Mouse (Mus musculus) limb, embryonic 11.5 days (tissue): Measurements from ENCODE around the gene BC005624. TPM values are rescaled to one million over a fixed set of nuclear protein-coding genes. Genes with fewer than 3 reads are reported as not detected.
"Not testable (repeated sequence)": the region's sequence is repeated elsewhere in the genome, so short reads cannot be mapped to it uniquely, and the experiment has no call there.

Source experiments
- ATAC-seq: fragments of 200-750 bp; cut with Nextera tagmentation; 2 replicates; pipeline ENCODE4 v1.8.0; 2017; ENCODE audit warnings: low read depth; ENCODE audit not compliant: insufficient number of reproducible peaks, low FRiP score, low TSS enrichment
- DNase-seq: peaks from one replicate; pipeline ENCODE4 v3.0.0-alpha.2; 2015; ENCODE audit warnings: low spot score
- H3K27ac ChIP-seq: fragments of 300-500 bp; sonication (generic); replicated peaks from 2 replicates; pipeline ENCODE4 v1.5.1; 2014; ENCODE audit warnings: low read depth, mild to moderate bottlenecking, low read length
- H3K27me3 ChIP-seq: fragments of 300-500 bp; sonication (generic); 2 replicates; pipeline ENCODE4 v1.6.1; 2014; ENCODE audit warnings: mild to moderate bottlenecking, low read length, mixed read lengths; ENCODE audit not compliant: control insufficient read depth, insufficient read depth
- H3K36me3 ChIP-seq: fragments of 300-500 bp; sonication (generic); 2 replicates; pipeline ENCODE4 v1.6.1; 2014; ENCODE audit warnings: mild to moderate bottlenecking, low read length, moderate library complexity, mixed read lengths; ENCODE audit not compliant: control insufficient read depth, insufficient read depth
- H3K4me1 ChIP-seq: fragments of 300-500 bp; sonication (generic); 2 replicates; pipeline ENCODE4 v1.6.1; 2014; ENCODE audit warnings: low read length, mixed read lengths; ENCODE audit not compliant: control insufficient read depth, insufficient read depth
- H3K4me2 ChIP-seq: fragments of 300-500 bp; sonication (generic); 2 replicates; pipeline ENCODE4 v1.6.1; 2014; ENCODE audit warnings: low read depth, mild to moderate bottlenecking, moderate library complexity; ENCODE audit not compliant: severe bottlenecking
- H3K4me3 ChIP-seq: fragments of 300-500 bp; sonication (generic); 2 replicates; pipeline ENCODE4 v1.5.1; 2014; ENCODE audit warnings: low read depth, low read length
- H3K9ac ChIP-seq: fragments of 300-500 bp; sonication (generic); 2 replicates; pipeline ENCODE4 v1.6.1; 2014; ENCODE audit warnings: mild to moderate bottlenecking, low read length
- H3K9me3 ChIP-seq: fragments of 300-500 bp; sonication (generic); 2 replicates; pipeline ENCODE4 v1.6.1; 2016; ENCODE audit warnings: low read length; ENCODE audit not compliant: control insufficient read depth
- WGBS: fragments of 180-500 bp; shearing (Covaris S2); extraction: QIAGEN DNeasy Blood & Tissue Kit; methylation state at CpG from one replicate; pipeline ENCODE4 v1.1.7; 2014; 5-methylcytosine and 5-hydroxymethylcytosine counted together
- polyA plus RNA-seq: library from polyadenylated mRNA; unstranded; fragments of >200 nt; fragmentation: Nextera tagmentation; extraction: Ambion mirVana; gene quantifications from 2 replicates; pipeline ENCODE4 v1.2.1, GENCODE M21; 2014

BC005624 gene
- polyA plus RNA-seq, 1 experiment from 2014 or later = 47.7 TPM

DNA sequence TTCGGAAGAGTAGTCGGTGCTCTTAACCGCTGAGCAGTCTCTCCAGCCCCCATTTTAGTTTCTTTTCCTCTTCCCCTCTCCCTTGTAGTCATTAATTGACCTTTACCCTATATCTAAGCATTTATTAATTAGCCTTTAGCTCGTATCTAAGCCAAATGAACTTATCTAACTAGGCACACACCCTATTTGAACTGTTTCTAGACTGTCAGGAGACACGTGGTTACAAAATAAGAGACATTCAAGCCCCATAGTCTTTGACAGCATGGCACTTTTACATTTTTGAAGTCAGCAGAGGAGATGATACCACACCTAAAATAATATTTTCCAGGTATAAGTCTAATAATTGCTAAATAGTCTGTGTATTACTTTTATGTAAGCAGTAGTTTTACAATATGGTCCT is 40.4 kb downstream of the BC005624 start:
- Histone ChIP-seq H3K36me3 (no peaks in the 10 kb centered on the region), H3K4me1 (no peaks in the 10 kb centered on the region), H3K27ac (no peak overlapping the region), H3K4me3 (no peak overlapping the region), H3K9ac (no peak overlapping the region), H3K9me3 (no peaks in the 10 kb centered on the region), H3K4me2 (no peak overlapping the region), H3K27me3 (no peaks in the 10 kb centered on the region)
- DNase-seq = no peak
- no peak for ATAC-seq
- WGBS = 87% methylated on average over 5 of the region's 5 CpGs

DNA sequence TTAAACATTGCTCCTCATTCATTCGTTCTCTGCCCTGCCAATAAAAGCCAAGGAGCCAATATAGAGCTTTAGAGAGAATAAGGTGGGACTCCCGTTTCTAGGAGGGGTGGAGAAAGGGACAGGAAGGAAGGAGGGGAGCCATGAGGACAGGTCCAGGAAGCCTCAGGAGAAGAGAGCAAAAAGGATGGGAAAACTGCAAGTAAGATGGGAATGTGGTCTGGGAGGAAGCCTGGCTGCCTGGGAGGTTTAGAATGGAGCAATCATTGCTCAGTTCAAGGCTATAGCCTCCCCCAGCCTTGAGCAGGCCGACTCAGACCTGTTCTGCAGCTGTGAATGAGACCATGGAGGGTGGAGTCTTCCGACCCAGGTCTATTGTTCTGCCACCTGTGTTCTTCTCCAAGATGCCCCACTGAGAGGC is 43.4 kb downstream of the BC005624 start:
- DNase-seq (no peak), ATAC-seq (no peak)
- no peak overlapping the region for H3K4me3 ChIP-seq
- H3K36me3 ChIP-seq = no peaks in the 10 kb centered on the region
- no peaks in the 10 kb centered on the region for H3K4me1 ChIP-seq
- no peak overlapping the region for H3K4me2 ChIP-seq
- no peaks in the 10 kb centered on the region for H3K27me3 ChIP-seq
- WGBS = 50% methylated on average over 4 of the region's 4 CpGs
- H3K27ac ChIP-seq = no peak overlapping the region
- H3K9me3 ChIP-seq = no peaks in the 10 kb centered on the region
- no peak overlapping the region for H3K9ac ChIP-seq

DNA sequence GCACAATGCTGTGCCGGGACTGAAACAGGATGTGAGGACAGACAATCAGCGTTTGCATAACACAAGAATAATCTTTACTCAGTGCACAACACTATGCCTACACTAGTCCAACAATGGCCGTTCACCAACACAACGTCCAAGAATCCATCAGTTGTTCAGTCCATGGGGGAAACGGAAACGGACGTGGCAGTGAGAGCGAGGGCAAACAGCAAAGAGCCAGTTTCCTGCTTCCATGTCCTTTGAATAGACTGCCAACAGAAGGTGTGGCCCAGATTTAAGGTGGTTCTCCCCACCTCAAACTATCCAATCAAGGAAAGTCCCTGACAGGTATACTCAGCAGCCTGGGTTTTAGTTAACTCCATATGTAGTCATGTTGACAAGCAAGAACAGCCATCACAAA is 44.3 kb downstream of the BC005624 start:
- Histone ChIP-seq H3K9me3 (no peaks in the 10 kb centered on the region), H3K4me1 (no peaks in the 10 kb centered on the region), H3K27me3 (no peaks in the 10 kb centered on the region), H3K9ac (no peak overlapping the region), H3K4me2 (no peak overlapping the region), H3K36me3 (no peaks in the 10 kb centered on the region), H3K4me3 (no peak overlapping the region), H3K27ac (no peak overlapping the region)
- ATAC-seq = no peak
- WGBS = 89% methylated on average over 8 of the region's 8 CpGs
- DNase-seq = no peak

DNA sequence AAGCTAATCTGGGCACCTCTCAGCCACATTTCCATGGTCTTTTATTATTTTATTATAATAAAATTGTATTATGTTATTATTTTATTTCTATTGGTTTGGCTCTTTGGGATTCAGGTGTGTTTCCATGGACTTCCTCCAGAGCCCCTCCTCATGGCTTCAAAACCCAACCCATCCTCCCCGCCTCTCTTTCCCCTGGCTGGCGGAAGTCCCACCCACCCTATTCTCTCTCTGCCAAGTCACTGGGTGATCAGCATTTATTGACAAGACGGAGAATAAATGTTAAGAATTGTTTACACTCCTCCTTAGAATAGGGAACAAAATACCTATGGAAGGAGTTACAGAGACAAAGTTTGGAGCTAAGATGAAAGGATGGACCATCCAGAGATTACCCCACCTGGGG is 45.2 kb downstream of the BC005624 start:
- H3K36me3 ChIP-seq = no peaks in the 10 kb centered on the region
- ATAC-seq (no peak), DNase-seq (no peak)
- no peak overlapping the region for H3K27ac ChIP-seq
- no peak overlapping the region for H3K4me2 ChIP-seq
- WGBS = 87% methylated on average over 3 of the region's 3 CpGs
- no peak overlapping the region for H3K4me3 ChIP-seq
- no peaks in the 10 kb centered on the region for H3K9me3 ChIP-seq
- no peak overlapping the region for H3K9ac ChIP-seq
- no peaks in the 10 kb centered on the region for H3K4me1 ChIP-seq
- H3K27me3 ChIP-seq = no peaks in the 10 kb centered on the region

DNA sequence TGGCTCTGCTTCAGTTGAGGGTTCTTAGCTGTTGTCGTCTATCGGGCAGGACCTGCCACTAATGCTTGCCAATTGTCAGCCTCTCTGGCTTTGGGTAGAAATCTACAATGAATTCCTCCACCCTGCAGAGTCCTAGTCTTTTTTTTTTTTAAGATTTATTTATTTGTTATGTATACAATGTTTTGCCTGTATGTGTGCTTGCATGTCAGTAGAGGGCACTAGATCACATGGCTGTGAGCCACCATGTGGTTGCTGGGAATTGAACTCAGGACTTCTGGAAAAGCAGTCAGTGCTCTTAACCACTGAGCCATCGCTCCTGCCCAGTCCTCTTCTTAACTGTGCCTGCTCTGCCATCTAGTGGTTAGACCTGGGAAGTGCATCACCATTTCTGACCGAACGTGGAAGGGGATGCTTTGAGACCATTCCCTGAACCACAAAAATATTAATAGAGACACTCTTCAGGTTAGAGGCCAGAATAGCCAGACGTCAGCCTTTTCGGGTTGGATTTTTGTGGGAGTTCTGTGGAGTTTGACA is 48.0 kb downstream of the BC005624 start:
- Histone ChIP-seq H3K27me3 (no peaks in the 10 kb centered on the region), H3K4me3 (no peak overlapping the region), H3K9ac (no peak overlapping the region), H3K4me2 (no peak overlapping the region), H3K4me1 (no peaks in the 10 kb centered on the region), H3K9me3 (no peaks in the 10 kb centered on the region), H3K36me3 (no peaks in the 10 kb centered on the region), H3K27ac (no peak overlapping the region)
- DNase-seq (peak; percentile 88), ATAC-seq (no peak)
- 22% methylated on average over 7 of the region's 7 CpGs for WGBS

DNA sequence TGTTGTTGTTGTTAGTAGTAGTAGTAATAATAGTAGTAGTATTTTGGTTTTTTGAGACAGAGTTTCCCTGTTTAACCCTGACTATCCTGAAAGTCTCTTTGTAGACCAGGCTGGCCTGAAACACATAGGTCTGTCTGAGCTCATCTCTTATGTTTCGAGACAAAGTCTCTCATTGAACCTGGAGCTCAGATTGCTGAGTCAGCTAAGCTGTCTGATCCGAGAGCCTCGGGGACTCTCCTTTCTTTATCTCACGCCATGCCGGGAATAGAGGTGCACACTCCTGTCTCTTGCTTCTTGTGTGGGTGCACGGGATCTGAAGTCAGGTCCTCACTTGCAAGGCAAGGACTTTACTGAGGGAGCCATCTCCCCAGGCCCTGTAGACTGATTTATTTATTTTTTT is 49.0 kb downstream of the BC005624 start:
- Histone ChIP-seq H3K9me3 (no peaks in the 10 kb centered on the region), H3K4me1 (no peaks in the 10 kb centered on the region), H3K36me3 (no peaks in the 10 kb centered on the region), H3K27ac (no peak overlapping the region), H3K4me2 (no peak overlapping the region), H3K27me3 (no peaks in the 10 kb centered on the region), H3K4me3 (no peak overlapping the region), H3K9ac (no peak overlapping the region)
- DNase-seq (no peak), ATAC-seq (no peak)
- WGBS = 81% methylated on average over 6 of the region's 6 CpGs

DNA sequence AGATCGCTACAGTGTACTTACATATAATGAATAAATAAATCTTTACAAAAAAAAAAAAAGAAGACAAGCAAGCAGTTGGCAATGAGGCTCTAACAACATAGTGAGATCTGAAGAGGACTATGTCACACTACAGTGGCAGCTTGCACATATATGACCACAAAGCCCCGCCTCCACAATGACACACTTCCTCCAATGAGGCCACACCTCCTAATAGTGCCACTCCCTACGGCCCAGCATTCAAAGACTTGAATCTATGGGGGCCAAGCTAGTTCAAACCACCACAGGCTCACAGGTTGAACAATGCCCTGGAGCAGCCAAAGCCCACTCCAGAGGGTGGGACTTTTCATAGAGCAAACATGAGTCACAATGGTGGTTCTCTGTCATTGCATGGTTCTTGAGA is 50.1 kb downstream of the BC005624 start:
- H3K9me3 ChIP-seq = no peaks in the 10 kb centered on the region
- H3K27me3 ChIP-seq = no peaks in the 10 kb centered on the region
- H3K27ac ChIP-seq = no peak overlapping the region
- no peaks in the 10 kb centered on the region for H3K4me1 ChIP-seq
- ATAC-seq (no peak), DNase-seq (no peak)
- WGBS = 72% methylated on average over 3 of the region's 3 CpGs
- no peaks in the 10 kb centered on the region for H3K36me3 ChIP-seq
- no peak overlapping the region for H3K4me3 ChIP-seq
- no peak overlapping the region for H3K9ac ChIP-seq
- no peak overlapping the region for H3K4me2 ChIP-seq

DNA sequence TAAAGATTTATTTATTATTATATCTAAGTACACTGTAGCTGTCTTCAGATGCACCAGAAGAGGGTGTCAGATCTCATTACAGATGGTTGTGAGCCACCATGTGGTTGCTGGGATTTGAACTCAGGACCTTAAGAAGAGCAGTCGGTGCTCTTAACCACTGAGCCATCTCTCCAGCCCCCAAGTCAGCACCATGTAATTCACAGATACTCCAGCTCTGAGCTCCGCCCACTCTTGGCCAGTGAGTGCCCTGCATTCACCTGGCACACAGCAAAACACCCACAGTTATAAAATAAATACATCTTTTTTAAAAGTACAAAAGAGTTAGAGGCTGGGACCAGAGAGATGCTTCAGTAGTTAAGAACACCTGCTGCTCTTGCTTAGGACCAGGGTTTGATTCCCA is 51.2 kb downstream of the BC005624 start:
- not testable (repeated sequence) for H3K4me2 ChIP-seq, H3K36me3 ChIP-seq, H3K9me3 ChIP-seq, H3K9ac ChIP-seq, H3K27ac ChIP-seq, H3K4me1 ChIP-seq, H3K27me3 ChIP-seq, H3K4me3 ChIP-seq, ATAC-seq, DNase-seq
- WGBS = 95% methylated on average over 2 of the region's 2 CpGs

DNA sequence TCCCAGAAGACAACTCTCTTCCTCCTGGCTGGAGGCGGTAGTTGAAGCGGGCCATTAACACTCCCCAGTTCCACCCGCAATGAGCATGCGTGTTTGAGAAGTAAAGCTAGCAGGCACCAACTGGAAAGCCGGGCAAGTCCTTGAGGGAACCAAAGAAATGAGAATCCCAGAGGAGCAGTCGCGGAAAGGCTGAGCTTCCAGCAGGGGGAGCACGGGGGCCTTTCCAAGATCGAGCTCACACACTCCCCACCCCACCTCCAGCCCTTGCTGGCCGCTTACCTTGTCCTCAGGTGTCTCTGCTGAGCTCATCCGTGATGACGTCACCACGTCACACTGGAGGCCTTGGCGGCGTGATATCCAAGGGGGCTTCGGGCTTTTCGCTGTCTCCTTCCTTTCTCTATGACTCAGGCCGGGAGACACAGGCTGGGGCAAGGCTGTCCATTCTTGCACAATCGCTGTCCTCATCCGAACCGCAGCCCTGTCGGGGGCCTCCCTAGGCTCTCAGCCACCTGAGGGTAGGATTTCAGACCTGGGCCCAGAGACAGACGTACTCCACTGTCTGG is 52.4 kb downstream of the BC005624 start, which contains the start of gene Ptges:
Ptges (minus strand) TSS at position 381 of the 563 bp plus-strand sequence.
- ATAC-seq (no peak), DNase-seq (peak; percentile 83)
- WGBS = 3% methylated on average over 23 of the region's 23 CpGs
- no peak within 1 kb of the TSS for H3K9ac ChIP-seq
- no peaks in the 10 kb centered on the region for H3K36me3 ChIP-seq
- H3K9me3 ChIP-seq = no peaks in the 10 kb centered on the region
- H3K4me2 ChIP-seq = peak within 1 kb of the TSS; percentile 42
- H3K4me3 ChIP-seq = no peak within 1 kb of the TSS
- H3K27me3 ChIP-seq = no peaks in the 10 kb centered on the region
- H3K27ac ChIP-seq = no peak within 1 kb of the TSS
- H3K4me1 ChIP-seq = no peaks in the 10 kb centered on the region
